Mouse (Mus musculus) spleen, adult 2 months (tissue): ENCODE measurements around the gene Htr5b. TPM values are rescaled to one million over a fixed set of nuclear protein-coding genes. Genes with fewer than 3 reads are reported as not detected.
A peak's percentile ranks its signal among the peaks of the same experiment; 100 is the strongest.

Experiments used
- DNase-seq, 2 experiments: peaks; one replicate each; pipeline versions ENCODE4 v3.0.0 to v3.0.0-alpha.2; 2012 to 2021; ENCODE audit warnings: low spot score in 2 of 2, low read depth in 1 of 2
- H3K27ac ChIP-seq: fragments of 200-500 bp; 2 replicates; pipeline ENCODE4 v1.5.1; 2012; ENCODE audit warnings: low read length, inconsistent platforms; ENCODE audit not compliant: insufficient read depth
- H3K27me3 ChIP-seq: fragments of 200-500 bp; 2 replicates; pipeline ENCODE4 v1.6.1; 2012; ENCODE audit warnings: mild to moderate bottlenecking, moderate library complexity, low read length, inconsistent platforms; ENCODE audit not compliant: control insufficient read depth, insufficient read depth
- H3K36me3 ChIP-seq: fragments of 200-500 bp; 2 replicates; pipeline ENCODE4 v1.6.1; 2012; ENCODE audit warnings: mild to moderate bottlenecking, low read length, inconsistent platforms; ENCODE audit not compliant: control insufficient read depth, insufficient read depth
- H3K4me1 ChIP-seq: fragments of 200-500 bp; 2 replicates; pipeline ENCODE4 v1.6.1; 2011; ENCODE audit warnings: inconsistent platforms; ENCODE audit not compliant: control insufficient read depth, insufficient read depth, insufficient read length
- H3K4me3 ChIP-seq: fragments of 200-500 bp; 2 replicates; pipeline ENCODE4 v1.5.1; 2011; ENCODE audit warnings: mild to moderate bottlenecking, inconsistent platforms; ENCODE audit not compliant: insufficient read depth, insufficient read length; ENCODE audit errors: extremely low read depth
- CTCF ChIP-seq: fragments of 200-500 bp; IDR thresholded peaks from 2 replicates; pipeline ENCODE4 v1.5.1; 2011; ENCODE audit warnings: mild to moderate bottlenecking, inconsistent platforms; ENCODE audit not compliant: insufficient read depth, insufficient read length, insufficient replicate concordance; ENCODE audit errors: extremely low read depth
- POLR2A ChIP-seq: fragments of 200-500 bp; IDR thresholded peaks from 2 replicates; pipeline ENCODE4 v1.6.1; 2011; ENCODE audit warnings: low read depth, low read length, inconsistent platforms
- WGBS: fragments of 180-500 bp; shearing (Covaris S2); methylation state at CpG from one replicate; pipeline ENCODE4 v1.1.7; 2018; 5-methylcytosine and 5-hydroxymethylcytosine counted together
- polyA plus RNA-seq: library from polyadenylated mRNA; depleted of rRNA; stranded (reverse); fragments of >200 nt; gene quantifications from 2 replicates; pipeline ENCODE4 v1.2.3, GENCODE M21; 2012; rRNA removed

Gene Htr5b
- polyA plus RNA-seq, 1 experiment: 0.07 TPM

- WGBS: 90% methylated on average over 2 of the region's 2 CpGs
These were observed 60.0 kb downstream of the Htr5b start for GRCm38 (mm10) chr1:121468271-121468670.

DNA sequence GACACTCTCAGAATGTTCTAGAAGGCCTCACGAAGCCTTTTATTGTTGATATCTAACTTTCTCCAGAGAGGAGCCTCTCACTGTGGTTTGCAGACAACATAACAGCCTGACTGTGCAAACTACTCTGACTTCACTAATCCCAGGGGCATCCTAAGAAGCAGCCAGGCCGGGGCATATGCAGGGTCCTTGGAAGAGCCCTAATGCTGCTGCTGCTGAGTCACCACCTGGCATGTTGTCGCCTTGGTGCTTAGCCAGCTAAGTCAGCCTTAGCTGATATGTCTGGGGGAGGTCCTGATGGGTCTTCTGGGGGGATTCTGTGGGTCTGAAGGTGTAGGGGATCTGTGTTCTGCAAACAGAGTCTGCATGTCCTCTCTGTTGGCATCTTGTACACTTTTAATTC is 62.0 kb downstream of the Htr5b start:
- TF ChIP-seq POLR2A (no peak), CTCF (no peak)
- DNase-seq: no peak
- H3K27ac ChIP-seq: no peak overlapping the region
- 79% methylated on average over 3 of the region's 3 CpGs for WGBS
- no peak overlapping the region for H3K4me3 ChIP-seq
- H3K27me3 ChIP-seq: no peaks in the 10 kb centered on the region
- H3K36me3 ChIP-seq: peaks cover 12% of the 10 kb centered on the region
- H3K4me1 ChIP-seq: peaks cover 16% of the 10 kb centered on the region; the same call in 1 of the 2 replicates

More at GRCm38 (mm10) chr1:121468271-121468670, 60.0 kb downstream of the Htr5b start:
- Histone ChIP-seq H3K4me3 (no peak overlapping the region), H3K27me3 (no peaks in the 10 kb centered on the region), H3K36me3 (peaks cover 10% of the 10 kb centered on the region), H3K4me1 (peaks cover 4% of the 10 kb centered on the region; the same call in 1 of the 2 replicates), H3K27ac (no peak overlapping the region)
- no peak for TF ChIP-seq CTCF
- no peak for DNase-seq

GRCm38 (mm10) chr1:121463806-121464205 is 64.5 kb downstream of the Htr5b start:
- H3K27me3 ChIP-seq: no peaks in the 10 kb centered on the region
- no peak for TF ChIP-seq CTCF
- no peak for TF ChIP-seq POLR2A
- 72% methylated on average over 7 of the region's 7 CpGs for WGBS
- peaks cover 16% of the 10 kb centered on the region; the same call in 1 of the 2 replicates for H3K4me1 ChIP-seq
- H3K4me3 ChIP-seq: no peak overlapping the region
- no peak for DNase-seq
- H3K27ac ChIP-seq: peak overlapping the region; percentile 20
- peaks cover 7% of the 10 kb centered on the region; the same call in 1 of the 2 replicates for H3K36me3 ChIP-seq

- Histone ChIP-seq H3K36me3 (peaks cover 4% of the 10 kb centered on the region; the same call in 1 of the 2 replicates), H3K4me3 (no peak overlapping the region), H3K27ac (peak overlapping the region; percentile 65), H3K27me3 (no peaks in the 10 kb centered on the region), H3K4me1 (peaks cover 16% of the 10 kb centered on the region; the same call in 1 of the 2 replicates)
- no peak for TF ChIP-seq POLR2A
- no peak for TF ChIP-seq CTCF
- no peak for DNase-seq
- WGBS: 83% methylated on average over 1 of the region's 1 CpGs
These were observed 65.6 kb downstream of the Htr5b start for GRCm38 (mm10) chr1:121462643-121463042.

GRCm38 (mm10) chr1:121461895-121462294 is 66.4 kb downstream of the Htr5b start:
- Histone ChIP-seq H3K27ac (peak overlapping the region; percentile 65), H3K27me3 (no peaks in the 10 kb centered on the region), H3K36me3 (peaks cover 2% of the 10 kb centered on the region; the same call in 1 of the 2 replicates), H3K4me1 (peaks cover 16% of the 10 kb centered on the region; the same call in 1 of the 2 replicates), H3K4me3 (no peak overlapping the region)
- TF ChIP-seq CTCF (no peak), POLR2A (no peak)
- WGBS: 25% methylated on average over 7 of the region's 7 CpGs
- peak; percentile 46 to 63 for DNase-seq

DNA sequence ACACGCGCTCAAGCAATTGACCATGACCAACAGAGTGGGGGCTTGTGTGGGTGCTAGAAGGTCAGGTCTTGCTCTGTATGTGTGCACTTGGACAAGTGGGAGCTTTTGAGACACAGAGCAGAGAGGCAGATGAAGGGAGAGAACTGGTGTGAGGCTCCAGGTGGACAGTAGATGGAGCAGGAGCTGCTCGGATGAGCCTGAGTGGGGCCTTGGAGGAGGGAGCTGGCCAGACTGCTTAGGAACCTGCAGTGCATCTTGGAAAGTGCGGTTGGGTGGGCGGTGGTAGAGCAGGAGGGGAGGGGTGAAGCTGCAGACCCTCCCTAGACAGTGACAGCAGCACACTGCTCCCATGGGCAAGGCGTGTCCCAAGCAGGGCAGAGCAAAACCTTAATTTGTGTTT is 68.2 kb downstream of the Htr5b start:
- Histone ChIP-seq H3K36me3 (peaks cover 2% of the 10 kb centered on the region; the same call in 1 of the 2 replicates), H3K4me1 (peaks cover 16% of the 10 kb centered on the region; the same call in 1 of the 2 replicates), H3K4me3 (no peak overlapping the region), H3K27me3 (no peaks in the 10 kb centered on the region), H3K27ac (no peak overlapping the region)
- TF ChIP-seq CTCF: no peak
- TF ChIP-seq POLR2A: no peak
- DNase-seq: no peak
- WGBS: 93% methylated on average over 6 of the region's 6 CpGs

Other genes with a start within 250 kb of the Htr5b start
- 9.6 and 11.2 TPM in 2 replicates for gene Insig2, start 195.9 kb downstream of the Htr5b start, polyA plus RNA-seq
- gene Ccdc93, start 97.4 kb downstream of the Htr5b start, polyA plus RNA-seq: 6.0 and 7.2 TPM in 2 replicates
- gene Ddx18, start 39.5 kb upstream of the Htr5b start, polyA plus RNA-seq: 30.1 and 32.1 TPM in 2 replicates